Mouse (Mus musculus): ENCODE data around the gene Il9r. TPM values are rescaled to one million over a fixed set of nuclear protein-coding genes. Genes with fewer than 3 reads are reported as not detected.

Gene Il9r
- polyA plus RNA-seq (2017; shearing (Covaris generic)): 20.5 TPM

GRCm38 (mm10) chr11:32200075-32200601 lies at the start of gene Il9r:
TSS of gene Il9r (minus strand) at chr11:32200279.

GRCm38 (mm10) chr11:32226124-32226871 lies 26.2 kb upstream of the Il9r start, which contains the start of gene Mpg:
TSS of gene Mpg (plus strand) at chr11:32226505.

GRCm38 (mm10) chr11:32221951-32222409 lies 21.9 kb upstream of the Il9r start, which contains the start of gene Rhbdf1:
TSS of gene Rhbdf1 (minus strand) at chr11:32222300.

GRCm38 (mm10) chr11:32205058-32205873 lies 5.2 kb upstream of the Il9r start, which contains the start of gene Snrnp25:
TSS of gene Snrnp25 (plus strand) at chr11:32205415.

Other genes starting within 250 kb of the Il9r start
- gene 4930524B15Rik, start 234.7 kb downstream of the Il9r start, polyA plus RNA-seq (2017; shearing (Covaris generic)): not detected
- 122 TPM for gene Nsg2, start 199.8 kb downstream of the Il9r start, polyA plus RNA-seq (2017; shearing (Covaris generic))
- gene Snrnp25, start 5.1 kb upstream of the Il9r start, polyA plus RNA-seq (2017; shearing (Covaris generic)): 46.3 TPM
- 1.2 TPM for gene Rhbdf1, start 22.0 kb upstream of the Il9r start, polyA plus RNA-seq (2017; shearing (Covaris generic))
- gene Mpg, start 26.2 kb upstream of the Il9r start, polyA plus RNA-seq (2017; shearing (Covaris generic)): 40.8 TPM
- gene Nprl3, start 67.4 kb upstream of the Il9r start, polyA plus RNA-seq (2017; shearing (Covaris generic)): 78.9 TPM
- not detected for gene Hba-x, start 76.1 kb upstream of the Il9r start, polyA plus RNA-seq (2017; shearing (Covaris generic))
- 377 TPM for gene Hba-a1, start 83.2 kb upstream of the Il9r start, polyA plus RNA-seq (2017; shearing (Covaris generic))
- gene Hbq1b, start 86.7 kb upstream of the Il9r start, polyA plus RNA-seq (2017; shearing (Covaris generic)): not detected
- gene Hba-a2, start 96.2 kb upstream of the Il9r start, polyA plus RNA-seq (2017; shearing (Covaris generic)): 586 TPM
- not detected for gene Hbq1a, start 99.8 kb upstream of the Il9r start, polyA plus RNA-seq (2017; shearing (Covaris generic))
- 0.12 TPM for gene Sh3pxd2b, start 147.5 kb upstream of the Il9r start, polyA plus RNA-seq (2017; shearing (Covaris generic))